ENCODE assay signal across 16 mouse cellular contexts in the genomic region with DNA sequence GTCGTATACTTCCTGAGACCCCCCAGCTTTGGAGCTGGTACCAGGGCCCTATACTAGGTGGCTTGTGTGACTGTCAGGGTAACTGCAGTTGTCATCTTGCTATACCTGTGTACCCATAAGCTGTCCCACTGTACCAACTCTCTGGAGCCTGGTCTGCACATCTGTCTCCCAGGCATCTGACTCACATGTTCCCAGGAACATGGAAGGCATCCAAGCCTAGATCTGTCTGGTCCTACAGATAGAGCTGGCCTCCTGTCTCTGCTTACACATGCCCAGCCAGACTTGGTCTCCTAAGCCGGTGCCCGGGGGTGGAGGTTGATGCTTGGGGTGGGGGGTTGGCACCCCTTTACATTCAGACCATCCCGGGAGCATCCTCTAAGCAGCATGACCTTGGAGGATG.
"Had no signal": no experiment of that assay in that cellular context is flagged by ENCODE, and none has a peak within 500 bp of the region (broad histone marks: within the 10 kb centered on the region; RNA-seq: fewer than 3 reads in every experiment).

No protein-coding gene starts in this region.

- H3K9me3 ChIP-seq: neural tube, embryonic 13.5 days; neural tube, embryonic 15.5 days; stomach, embryonic 15.5 days had no signal

- H3K4me2 ChIP-seq: neural tube, embryonic 13.5 days; neural tube, embryonic 15.5 days; stomach, embryonic 15.5 days had no signal

- H3K9ac ChIP-seq: neural tube, embryonic 13.5 days; neural tube, embryonic 15.5 days; stomach, embryonic 15.5 days had no signal

- H3K36me3 ChIP-seq: neural tube, embryonic 13.5 days; neural tube, embryonic 15.5 days; stomach, embryonic 15.5 days had no signal

- H3K4me1 ChIP-seq: stomach, embryonic 15.5 days had no signal

- H3K4me3 ChIP-seq: neural tube, embryonic 13.5 days; neural tube, embryonic 15.5 days; stomach, embryonic 15.5 days had no signal

- H3K27ac ChIP-seq: neural tube, embryonic 13.5 days; neural tube, embryonic 15.5 days; stomach, embryonic 15.5 days; stomach, postnatal 0 days had no signal

- H3K27me3 ChIP-seq: neural tube, embryonic 13.5 days; neural tube, embryonic 15.5 days; stomach, embryonic 15.5 days had no signal

- DNase-seq: retina, postnatal 1 day; right cerebral cortex, adult 18-20 months; right cerebral cortex, postnatal 14 days; right cerebral cortex, postnatal 25 days; right cerebral cortex, postnatal 4 days; spleen, adult 18-20 months; thymus, adult 18-20 months; thymus, adult 2 months; thymus, postnatal 14 days; thymus, postnatal 25 days; thymus, postnatal 36 days; thymus, postnatal 4 days had no signal
